Mouse (Mus musculus) midbrain, postnatal 0 days (tissue): ENCODE measurements around the gene Piwil1. TPM values are rescaled to one million over a fixed set of nuclear protein-coding genes. Genes with fewer than 3 reads are reported as not detected.

Source experiments
- ATAC-seq: fragments of 200-750 bp; cut with Nextera tagmentation; 2 replicates; pipeline ENCODE4 v1.8.0; 2017; ENCODE audit warnings: moderate number of reproducible peaks, mild to moderate bottlenecking, moderate TSS enrichment, moderate library complexity; ENCODE audit not compliant: low FRiP score
- DNase-seq: peaks from one replicate; pipeline ENCODE4 v3.0.0-alpha.2; 2015; ENCODE audit warnings: low spot score
- H3K27ac ChIP-seq: fragments of 300-500 bp; sonication (generic); 2 replicates; pipeline ENCODE4 v1.5.1; 2014; ENCODE audit warnings: low read depth, mild to moderate bottlenecking, low read length, mixed read lengths
- H3K27me3 ChIP-seq: fragments of 300-500 bp; sonication (generic); 2 replicates; pipeline ENCODE4 v1.6.1; 2014; ENCODE audit warnings: low read length, control low read depth, mixed read lengths; ENCODE audit not compliant: insufficient read depth
- H3K36me3 ChIP-seq: fragments of 300-500 bp; sonication (generic); 2 replicates; pipeline ENCODE4 v1.6.1; 2014; ENCODE audit warnings: low read length, control low read depth, mixed read lengths; ENCODE audit not compliant: insufficient read depth
- H3K4me1 ChIP-seq: fragments of 300-500 bp; sonication (generic); 2 replicates; pipeline ENCODE4 v1.6.1; 2014; ENCODE audit warnings: mild to moderate bottlenecking, control low read depth, antibody characterized with exemption, low read length, mixed read lengths; ENCODE audit not compliant: insufficient read depth
- H3K4me2 ChIP-seq: fragments of 300-500 bp; sonication (generic); 2 replicates; pipeline ENCODE4 v1.6.1; 2014; ENCODE audit warnings: low read depth, mild to moderate bottlenecking, low read length, mixed read lengths; ENCODE audit not compliant: poor library complexity, severe bottlenecking
- H3K4me3 ChIP-seq: fragments of 300-500 bp; sonication (generic); 2 replicates; pipeline ENCODE4 v1.5.1; 2014; ENCODE audit warnings: low read depth, mild to moderate bottlenecking, low read length, moderate library complexity
- H3K9ac ChIP-seq: fragments of 300-500 bp; sonication (generic); replicated peaks from 2 replicates; pipeline ENCODE4 v1.6.1; 2014; ENCODE audit warnings: mild to moderate bottlenecking, low read length, moderate library complexity, mixed read lengths; ENCODE audit not compliant: poor library complexity, severe bottlenecking
- H3K9me3 ChIP-seq: fragments of 300-500 bp; sonication (generic); 2 replicates; pipeline ENCODE4 v1.6.1; 2016; ENCODE audit warnings: low read length, control low read depth
- CTCF ChIP-seq: IDR thresholded peaks from 2 replicates; pipeline ENCODE4 v1.5.1; 2016; ENCODE audit warnings: antibody characterized with exemption, mild to moderate bottlenecking
- WGBS: fragments of 180-500 bp; shearing (Covaris S2); extraction: QIAGEN DNeasy Blood & Tissue Kit; methylation state at CpG from one replicate; pipeline ENCODE4 v1.1.7; 2014; 5-methylcytosine and 5-hydroxymethylcytosine counted together
- polyA plus RNA-seq: library from polyadenylated mRNA; unstranded; fragments of >200 nt; fragmentation: Nextera tagmentation; extraction: Ambion mirVana; gene quantifications from 2 replicates; pipeline ENCODE4 v1.2.1, GENCODE M21; 2015
- total RNA-seq: library from RNA; depleted of rRNA; stranded (reverse); fragments of >200 nt; gene quantifications from 2 replicates; pipeline ENCODE4 v1.2.3, GENCODE M21; 2014

Piwil1 gene
- total and polyA plus RNA-seq, 2 experiments from 2014 or later = 0.22 to 0.47 TPM

DNA sequence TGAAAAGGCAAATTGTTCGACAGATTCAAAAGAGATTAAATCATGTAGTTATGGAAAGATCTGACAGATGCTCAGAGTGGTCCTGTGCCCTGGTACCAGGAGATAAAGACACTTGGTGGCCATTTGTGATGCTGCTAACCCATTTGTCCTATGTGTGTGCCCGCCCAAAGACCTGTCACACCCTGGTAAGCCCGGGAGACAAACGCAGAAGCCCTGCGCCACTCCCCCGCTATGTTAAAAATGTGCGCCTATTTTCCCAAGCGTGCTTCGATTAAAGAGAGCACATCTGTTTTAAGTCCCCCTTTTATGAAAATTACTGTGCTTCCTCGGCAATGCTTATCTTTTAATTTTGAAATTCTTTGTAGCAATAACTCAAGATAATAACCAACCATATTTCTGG lies 1.4 kb downstream of the Piwil1 start:
- Histone ChIP-seq H3K9ac (no peak overlapping the region), H3K4me3 (no peak overlapping the region), H3K27me3 (no peaks in the 10 kb centered on the region), H3K27ac (no peak overlapping the region), H3K4me1 (0 out of 2 replicates have a peak, but pooled peaks cover 2% of the 10 kb centered on the region), H3K9me3 (no peaks in the 10 kb centered on the region), H3K4me2 (no peak overlapping the region), H3K36me3 (no peaks in the 10 kb centered on the region)
- ATAC-seq = no peak
- WGBS = 14% methylated on average over 10 of the region's 10 CpGs
- no peak for TF ChIP-seq CTCF
- no peak for DNase-seq

DNA sequence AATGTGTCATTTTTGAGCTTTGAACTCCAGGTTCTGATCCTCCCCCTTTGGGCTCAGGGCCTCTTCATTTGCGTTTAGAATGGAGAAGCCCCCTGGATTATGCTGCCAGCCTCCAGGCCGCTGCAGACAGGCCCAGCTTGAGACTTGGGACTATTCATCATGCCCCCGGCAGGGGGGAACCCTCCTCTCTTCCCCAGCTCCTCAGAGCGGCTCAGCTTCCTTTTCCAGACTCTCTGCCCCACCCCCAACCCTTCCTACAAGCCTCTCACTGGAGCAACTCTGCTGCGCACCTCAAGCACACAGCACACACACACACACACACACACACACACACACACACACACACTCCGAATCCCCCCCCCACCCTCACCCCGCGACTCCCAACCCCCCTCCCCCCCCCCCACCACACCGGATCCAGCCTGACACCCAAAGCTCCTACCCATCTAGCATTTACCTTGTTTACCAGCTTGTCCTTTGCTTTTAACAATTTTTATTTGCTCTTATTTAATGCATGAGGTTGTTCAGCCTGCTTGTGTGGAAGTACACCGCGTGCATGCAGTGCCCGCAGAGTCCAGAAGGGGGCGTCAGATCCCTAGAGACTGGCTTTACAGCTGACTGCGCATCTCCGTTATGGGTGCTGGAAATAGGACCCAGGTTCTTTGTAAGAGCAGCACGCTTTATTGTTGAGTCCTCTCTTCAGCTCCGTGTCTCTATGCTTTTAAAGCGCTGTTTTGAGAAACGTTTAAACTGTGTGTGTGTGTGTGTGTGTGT lies 2.0 kb downstream of the Piwil1 start:
- Histone ChIP-seq H3K9me3 (no peaks in the 10 kb centered on the region), H3K4me2 (peak overlapping the region; percentile 22; the same call in 1 of the 2 replicates), H3K4me1 (0 out of 2 replicates have a peak, but pooled peaks cover 2% of the 10 kb centered on the region), H3K36me3 (no peaks in the 10 kb centered on the region), H3K4me3 (no peak overlapping the region), H3K27me3 (no peaks in the 10 kb centered on the region), H3K27ac (no peak overlapping the region), H3K9ac (no peak overlapping the region)
- WGBS = 41% methylated on average over 16 of the region's 19 CpGs
- ATAC-seq = no peak
- DNase-seq = peak; percentile 63
- TF ChIP-seq CTCF = peak; percentile 60

DNA sequence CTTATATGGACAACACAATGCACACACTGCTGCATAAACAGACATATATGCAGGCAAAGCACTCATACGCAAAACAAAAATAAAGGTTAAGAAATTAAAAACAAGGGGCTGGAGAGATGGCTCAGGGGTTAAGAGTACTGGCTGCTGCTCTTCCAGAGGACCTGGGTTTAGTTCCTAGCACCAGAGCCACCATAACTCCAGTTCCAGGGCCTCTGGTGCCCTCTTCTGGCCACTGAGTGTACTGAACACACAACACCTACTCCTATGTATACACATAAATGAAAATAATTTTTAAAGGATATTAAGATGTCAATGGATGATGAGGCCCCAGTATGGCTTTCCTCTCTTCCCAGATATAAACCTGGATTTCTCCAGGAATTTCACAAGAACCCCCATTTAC lies 4.1 kb downstream of the Piwil1 start:
- Histone ChIP-seq H3K4me2 (no peak overlapping the region), H3K9me3 (no peaks in the 10 kb centered on the region), H3K36me3 (no peaks in the 10 kb centered on the region), H3K27ac (no peak overlapping the region), H3K27me3 (no peaks in the 10 kb centered on the region), H3K4me3 (no peak overlapping the region), H3K9ac (no peak overlapping the region), H3K4me1 (0 out of 2 replicates have a peak, but pooled peaks cover 2% of the 10 kb centered on the region)
- DNase-seq = no peak
- 100% methylated on average over 1 of the region's 1 CpGs for WGBS
- TF ChIP-seq CTCF = peak; percentile 40
- no peak for ATAC-seq

DNA sequence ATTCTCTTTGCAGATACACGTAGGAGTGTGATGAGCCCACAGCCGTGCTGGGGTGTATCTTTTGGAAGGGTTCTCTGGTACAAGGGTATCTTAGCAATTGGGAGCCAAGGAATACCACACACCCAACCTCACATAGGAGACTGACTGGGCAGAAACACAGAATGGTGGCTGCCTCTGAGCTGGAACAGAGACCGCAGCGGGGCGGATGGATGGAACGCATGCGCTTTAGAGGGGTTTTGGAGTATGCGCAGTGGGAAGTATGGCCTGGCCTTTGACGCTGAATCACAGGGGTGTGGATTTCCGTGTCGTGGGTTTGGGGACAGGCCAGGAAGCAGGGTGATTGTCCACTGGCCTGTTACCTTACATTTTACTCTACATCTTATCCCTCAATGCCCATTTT lies 4.9 kb downstream of the Piwil1 start:
- no peak for ATAC-seq
- H3K27me3 ChIP-seq = no peaks in the 10 kb centered on the region
- H3K9ac ChIP-seq = no peak overlapping the region
- 0 out of 2 replicates have a peak, but pooled peaks cover 2% of the 10 kb centered on the region for H3K4me1 ChIP-seq
- 92% methylated on average over 11 of the region's 11 CpGs for WGBS
- DNase-seq = no peak
- H3K36me3 ChIP-seq = no peaks in the 10 kb centered on the region
- H3K4me2 ChIP-seq = no peak overlapping the region
- no peak overlapping the region for H3K4me3 ChIP-seq
- H3K9me3 ChIP-seq = no peaks in the 10 kb centered on the region
- TF ChIP-seq CTCF = no peak
- H3K27ac ChIP-seq = no peak overlapping the region

DNA sequence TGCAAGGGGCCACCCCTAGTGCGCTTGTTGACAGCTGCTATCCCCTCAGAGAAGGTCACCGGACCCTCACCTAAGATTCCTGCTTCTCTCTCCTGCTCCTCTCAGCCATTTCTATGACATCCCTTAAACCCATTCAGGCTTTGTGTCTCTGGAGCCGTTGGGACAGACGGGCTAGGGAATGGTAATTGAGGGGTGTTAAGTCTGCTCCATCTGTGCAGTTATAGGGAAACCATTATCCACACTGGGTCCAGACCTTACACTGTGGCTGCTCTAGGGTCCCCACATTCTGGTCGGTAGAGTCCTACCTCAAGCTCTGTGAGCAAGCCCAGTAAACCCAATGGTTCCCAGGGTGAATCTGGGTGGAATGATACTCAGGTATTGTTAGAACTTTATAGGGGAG lies 6.6 kb downstream of the Piwil1 start:
- Histone ChIP-seq H3K36me3 (no peaks in the 10 kb centered on the region), H3K4me1 (no peaks in the 10 kb centered on the region), H3K9ac (no peak overlapping the region), H3K27me3 (no peaks in the 10 kb centered on the region), H3K4me2 (no peak overlapping the region), H3K9me3 (no peaks in the 10 kb centered on the region), H3K4me3 (no peak overlapping the region), H3K27ac (no peak overlapping the region)
- WGBS = 71% methylated on average over 5 of the region's 5 CpGs
- TF ChIP-seq CTCF = no peak
- ATAC-seq = no peak
- no peak for DNase-seq

DNA sequence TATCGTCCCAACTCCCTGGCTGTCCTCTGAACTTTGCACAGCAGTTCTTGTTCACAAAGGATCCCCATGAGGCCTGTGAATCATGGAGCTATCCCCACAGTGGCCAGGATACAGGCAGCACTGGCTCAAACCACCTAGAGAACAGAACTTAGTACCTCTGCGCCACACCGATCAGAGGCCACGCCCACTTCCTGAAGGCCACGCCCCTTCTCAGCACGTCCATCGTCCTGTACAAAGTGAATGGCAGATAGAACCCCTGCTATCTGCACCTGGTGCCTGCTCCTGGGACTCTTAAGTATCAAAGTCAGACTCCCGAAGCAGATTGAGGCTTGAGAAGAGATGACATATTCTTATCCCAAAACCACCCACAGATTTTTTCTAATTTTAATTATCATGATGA lies 8.3 kb downstream of the Piwil1 start:
- H3K4me2 ChIP-seq = no peak overlapping the region
- DNase-seq = no peak
- no peaks in the 10 kb centered on the region for H3K27me3 ChIP-seq
- no peaks in the 10 kb centered on the region for H3K9me3 ChIP-seq
- no peak overlapping the region for H3K4me3 ChIP-seq
- no peaks in the 10 kb centered on the region for H3K36me3 ChIP-seq
- ATAC-seq = no peak
- H3K27ac ChIP-seq = no peak overlapping the region
- H3K4me1 ChIP-seq = no peaks in the 10 kb centered on the region
- TF ChIP-seq CTCF = no peak
- WGBS = 30% methylated on average over 8 of the region's 8 CpGs
- H3K9ac ChIP-seq = no peak overlapping the region
